Mouse (Mus musculus): ENCODE results near the gene Sprr3. TPM values are rescaled to one million over a fixed set of nuclear protein-coding genes. Genes with fewer than 3 reads are reported as not detected.

The Sprr3 gene
- polyA plus RNA-seq, 1 experiment from 2014 or later = not detected

GRCm38 (mm10) chr3:92455151-92455550, 3.4 kb downstream of the Sprr3 start:
- 82% methylated on average over 5 of the region's 5 CpGs for whole genome bisulfite sequencing
- Histone ChIP-seq H3K9ac (replicated peaks; ENCODE audit: low read length) (no peak overlapping the region), H3K36me3 (ENCODE audit: insufficient read depth, low read length) (no peaks in the 10 kb centered on the region), H3K4me1 (ENCODE audit: insufficient read depth, low read length) (no peaks in the 10 kb centered on the region), H3K4me2 (replicated peaks; ENCODE audit: low read depth, low read length) (no peak overlapping the region), H3K9me3 (ENCODE audit: low read length) (no peaks in the 10 kb centered on the region), H3K27me3 (ENCODE audit: insufficient read depth, low read length) (no peaks in the 10 kb centered on the region), H3K4me3 (ENCODE audit: low read length) (no peak overlapping the region), H3K27ac (ENCODE audit: low read length) (no peak overlapping the region)
- ATAC-seq (ENCODE audit: low FRiP score, low TSS enrichment) = no peak

GRCm38 (mm10) chr3:92440177-92440576, 18.3 kb downstream of the Sprr3 start:
- H3K4me2 ChIP-seq (replicated peaks; ENCODE audit: low read depth, low read length) = no peak overlapping the region
- no peaks in the 10 kb centered on the region for H3K9me3 ChIP-seq (ENCODE audit: low read length)
- H3K36me3 ChIP-seq (ENCODE audit: insufficient read depth, low read length) = no peaks in the 10 kb centered on the region
- no peaks in the 10 kb centered on the region for H3K4me1 ChIP-seq (ENCODE audit: insufficient read depth, low read length)
- 86% methylated on average over 3 of the region's 3 CpGs for WGBS
- no peaks in the 10 kb centered on the region for H3K27me3 ChIP-seq (ENCODE audit: insufficient read depth, low read length)
- no peak overlapping the region for H3K4me3 ChIP-seq (ENCODE audit: low read length)
- ATAC-seq (ENCODE audit: low FRiP score, low TSS enrichment) = no peak
- H3K9ac ChIP-seq (replicated peaks; ENCODE audit: low read length) = no peak overlapping the region
- no peak overlapping the region for H3K27ac ChIP-seq (ENCODE audit: low read length)

GRCm38 (mm10) chr3:92438689-92439088, 19.8 kb downstream of the Sprr3 start, which contains the start of gene Sprr1b:
TSS of gene Sprr1b (minus strand) at chr3:92438789.
- Histone ChIP-seq H3K4me2 (replicated peaks; ENCODE audit: low read depth, low read length) (no peak within 1 kb of the TSS), H3K4me1 (ENCODE audit: insufficient read depth, low read length) (no peaks in the 10 kb centered on the region), H3K4me3 (ENCODE audit: low read length) (no peak within 1 kb of the TSS), H3K9me3 (ENCODE audit: low read length) (no peaks in the 10 kb centered on the region), H3K9ac (replicated peaks; ENCODE audit: low read length) (no peak within 1 kb of the TSS), H3K36me3 (ENCODE audit: insufficient read depth, low read length) (no peaks in the 10 kb centered on the region), H3K27ac (ENCODE audit: low read length) (no peak within 1 kb of the TSS), H3K27me3 (ENCODE audit: insufficient read depth, low read length) (no peaks in the 10 kb centered on the region)
- ATAC-seq (ENCODE audit: low FRiP score, low TSS enrichment) = no peak
- 96% methylated on average over 3 of the region's 3 CpGs for WGBS

GRCm38 (mm10) chr3:92432282-92432681, 26.2 kb downstream of the Sprr3 start, which contains the start of gene Sprr2k:
TSS of gene Sprr2k (plus strand) at chr3:92432582.
- WGBS = 79% methylated on average over 2 of the region's 2 CpGs
- H3K4me2 ChIP-seq (replicated peaks; ENCODE audit: low read depth, low read length) = no peak within 1 kb of the TSS
- H3K36me3 ChIP-seq (ENCODE audit: insufficient read depth, low read length) = no peaks in the 10 kb centered on the region
- no peak for ATAC-seq (ENCODE audit: low FRiP score, low TSS enrichment)
- no peak within 1 kb of the TSS for H3K27ac ChIP-seq (ENCODE audit: low read length)
- no peak within 1 kb of the TSS for H3K9ac ChIP-seq (replicated peaks; ENCODE audit: low read length)
- no peaks in the 10 kb centered on the region for H3K4me1 ChIP-seq (ENCODE audit: insufficient read depth, low read length)
- H3K9me3 ChIP-seq (ENCODE audit: low read length) = 0 out of 2 replicates have a peak, but pooled peaks cover 2% of the 10 kb centered on the region
- H3K27me3 ChIP-seq (ENCODE audit: insufficient read depth, low read length) = no peaks in the 10 kb centered on the region
- no peak within 1 kb of the TSS for H3K4me3 ChIP-seq (ENCODE audit: low read length)

- H3K4me2 ChIP-seq (replicated peaks; ENCODE audit: low read depth, low read length) = no peak within 1 kb of the TSS
- no peak within 1 kb of the TSS for H3K9ac ChIP-seq (replicated peaks; ENCODE audit: low read length)
- H3K4me3 ChIP-seq (ENCODE audit: low read length) = no peak within 1 kb of the TSS
- no peaks in the 10 kb centered on the region for H3K27me3 ChIP-seq (ENCODE audit: insufficient read depth, low read length)
- no peaks in the 10 kb centered on the region for H3K4me1 ChIP-seq (ENCODE audit: insufficient read depth, low read length)
- no peak within 1 kb of the TSS for H3K27ac ChIP-seq (ENCODE audit: low read length)
- H3K36me3 ChIP-seq (ENCODE audit: insufficient read depth, low read length) = no peaks in the 10 kb centered on the region
- no peak for ATAC-seq (ENCODE audit: low FRiP score, low TSS enrichment)
- 0 out of 2 replicates have a peak, but pooled peaks cover 2% of the 10 kb centered on the region for H3K9me3 ChIP-seq (ENCODE audit: low read length)
- WGBS = 94% methylated on average over 6 of the region's 6 CpGs
Measured at GRCm38 (mm10) chr3:92429323-92429722, 29.2 kb downstream of the Sprr3 start, which contains the start of gene Gm9774. TSS of gene Gm9774 (minus strand) at chr3:92429423.

GRCm38 (mm10) chr3:92417782-92418181, 40.7 kb downstream of the Sprr3 start, which contains the start of gene Sprr2j-ps:
TSS of gene Sprr2j-ps (plus strand) at chr3:92418082.
- 87% methylated on average over 2 of the region's 2 CpGs for WGBS

GRCm38 (mm10) chr3:92407691-92408090, 50.8 kb downstream of the Sprr3 start, which contains the start of gene Sprr2i:
TSS of gene Sprr2i (plus strand) at chr3:92407991.
- Histone ChIP-seq H3K9ac (replicated peaks; ENCODE audit: low read length) (no peak within 1 kb of the TSS), H3K27me3 (ENCODE audit: insufficient read depth, low read length) (no peaks in the 10 kb centered on the region), H3K4me1 (ENCODE audit: insufficient read depth, low read length) (no peaks in the 10 kb centered on the region), H3K4me2 (replicated peaks; ENCODE audit: low read depth, low read length) (no peak within 1 kb of the TSS), H3K9me3 (ENCODE audit: low read length) (no peaks in the 10 kb centered on the region), H3K27ac (ENCODE audit: low read length) (no peak within 1 kb of the TSS), H3K36me3 (ENCODE audit: insufficient read depth, low read length) (no peaks in the 10 kb centered on the region), H3K4me3 (ENCODE audit: low read length) (no peak within 1 kb of the TSS)
- ATAC-seq (ENCODE audit: low FRiP score, low TSS enrichment) = no peak
- 88% methylated on average over 2 of the region's 2 CpGs for WGBS

More at GRCm38 (mm10) chr3:92417782-92418181, 40.7 kb downstream of the Sprr3 start, which contains the start of gene Sprr2j-ps:
- Histone ChIP-seq H3K4me3 (ENCODE audit: low read length) (no peak within 1 kb of the TSS), H3K36me3 (ENCODE audit: insufficient read depth, low read length) (no peaks in the 10 kb centered on the region), H3K4me1 (ENCODE audit: insufficient read depth, low read length) (no peaks in the 10 kb centered on the region), H3K27me3 (ENCODE audit: insufficient read depth, low read length) (no peaks in the 10 kb centered on the region), H3K9ac (replicated peaks; ENCODE audit: low read length) (no peak within 1 kb of the TSS), H3K4me2 (replicated peaks; ENCODE audit: low read depth, low read length) (no peak within 1 kb of the TSS), H3K9me3 (ENCODE audit: low read length) (no peaks in the 10 kb centered on the region), H3K27ac (ENCODE audit: low read length) (no peak within 1 kb of the TSS)
- no peak for ATAC-seq (ENCODE audit: low FRiP score, low TSS enrichment)

Other genes with a start within 250 kb of the Sprr3 start
- gene Sprr2a1, start 242.9 kb downstream of the Sprr3 start, polyA plus RNA-seq (2015; fragmentation: Nextera tagmentation; extraction: Ambion mirVana) = 0.12 TPM in 1 of 2 replicates, not detected in the other
- gene Sprr2a2, start 242.8 kb downstream of the Sprr3 start, polyA plus RNA-seq (2015; fragmentation: Nextera tagmentation; extraction: Ambion mirVana) = 2.8 and 3.6 TPM in 2 replicates
- 0.49 and 0.69 TPM in 2 replicates for gene Sprr2a3, start 173.3 kb downstream of the Sprr3 start, polyA plus RNA-seq (2015; fragmentation: Nextera tagmentation; extraction: Ambion mirVana)
- gene Sprr2b, start 142.1 kb downstream of the Sprr3 start, polyA plus RNA-seq (2015; fragmentation: Nextera tagmentation; extraction: Ambion mirVana) = not detected in 2 replicates
- gene Sprr2d, start 119.6 kb downstream of the Sprr3 start, polyA plus RNA-seq (2015; fragmentation: Nextera tagmentation; extraction: Ambion mirVana) = not detected in 2 replicates
- gene Sprr2e, start 106.6 kb downstream of the Sprr3 start, polyA plus RNA-seq (2015; fragmentation: Nextera tagmentation; extraction: Ambion mirVana) = not detected in 2 replicates
- 38.9 and 39.7 TPM in 2 replicates for gene Sprr2f, start 93.5 kb downstream of the Sprr3 start, polyA plus RNA-seq (2015; fragmentation: Nextera tagmentation; extraction: Ambion mirVana)
- gene Sprr2h, start 73.0 kb downstream of the Sprr3 start, polyA plus RNA-seq (2015; fragmentation: Nextera tagmentation; extraction: Ambion mirVana) = not detected in 2 replicates
- not detected in 2 replicates for gene Sprr2i, start 50.7 kb downstream of the Sprr3 start, polyA plus RNA-seq (2015; fragmentation: Nextera tagmentation; extraction: Ambion mirVana)
- not detected in 2 replicates for gene Sprr2j-ps, start 40.6 kb downstream of the Sprr3 start, polyA plus RNA-seq (2015; fragmentation: Nextera tagmentation; extraction: Ambion mirVana)
- gene Gm9774, start 29.3 kb downstream of the Sprr3 start, polyA plus RNA-seq (2015; fragmentation: Nextera tagmentation; extraction: Ambion mirVana) = 8.3 and 22.7 TPM in 2 replicates
- gene Sprr2k, start 26.1 kb downstream of the Sprr3 start, polyA plus RNA-seq (2015; fragmentation: Nextera tagmentation; extraction: Ambion mirVana) = not detected in 2 replicates
- 0.30 TPM in 1 of 2 replicates, not detected in the other for gene Sprr1b, start 19.9 kb downstream of the Sprr3 start, polyA plus RNA-seq (2015; fragmentation: Nextera tagmentation; extraction: Ambion mirVana)
- 45.9 TPM in 2 replicates for gene Sprr1a, start 27.2 kb upstream of the Sprr3 start, polyA plus RNA-seq (2015; fragmentation: Nextera tagmentation; extraction: Ambion mirVana)
- gene Sprr4, start 41.8 kb upstream of the Sprr3 start, polyA plus RNA-seq (2015; fragmentation: Nextera tagmentation; extraction: Ambion mirVana) = not detected in 2 replicates
- not detected in 2 replicates for gene 2310046K23Rik, start 75.8 kb upstream of the Sprr3 start, polyA plus RNA-seq (2015; fragmentation: Nextera tagmentation; extraction: Ambion mirVana)
- gene Ivl, start 115.0 kb upstream of the Sprr3 start, polyA plus RNA-seq (2015; fragmentation: Nextera tagmentation; extraction: Ambion mirVana) = 0.64 and 1.4 TPM in 2 replicates
- not detected in 2 replicates for gene Smcp, start 130.3 kb upstream of the Sprr3 start, polyA plus RNA-seq (2015; fragmentation: Nextera tagmentation; extraction: Ambion mirVana)
- gene 2210017I01Rik, start 148.8 kb upstream of the Sprr3 start, polyA plus RNA-seq (2015; fragmentation: Nextera tagmentation; extraction: Ambion mirVana) = not detected in 2 replicates
- gene Lce6a, start 162.9 kb upstream of the Sprr3 start, polyA plus RNA-seq (2015; fragmentation: Nextera tagmentation; extraction: Ambion mirVana) = not detected in 2 replicates
- gene Lce1a1, start 189.6 kb upstream of the Sprr3 start, polyA plus RNA-seq (2015; fragmentation: Nextera tagmentation; extraction: Ambion mirVana) = not detected in 2 replicates
- gene Lce1b, start 198.2 kb upstream of the Sprr3 start, polyA plus RNA-seq (2015; fragmentation: Nextera tagmentation; extraction: Ambion mirVana) = not detected in 2 replicates
- gene Lce1a2, start 211.6 kb upstream of the Sprr3 start, polyA plus RNA-seq (2015; fragmentation: Nextera tagmentation; extraction: Ambion mirVana) = not detected in 2 replicates
- gene Lce1c, start 220.5 kb upstream of the Sprr3 start, polyA plus RNA-seq (2015; fragmentation: Nextera tagmentation; extraction: Ambion mirVana) = not detected in 2 replicates
- gene Lce1d, start 228.5 kb upstream of the Sprr3 start, polyA plus RNA-seq (2015; fragmentation: Nextera tagmentation; extraction: Ambion mirVana) = not detected in 2 replicates

Data from kidney, embryonic 16.5 days (tissue).